Mouse (Mus musculus): ENCODE measurements around the gene Zfp524.
"Not testable (repeated sequence)": the region's sequence is repeated elsewhere in the genome, so short reads cannot be mapped to it uniquely, and the experiment has no call there.

Zfp524 gene

DNA sequence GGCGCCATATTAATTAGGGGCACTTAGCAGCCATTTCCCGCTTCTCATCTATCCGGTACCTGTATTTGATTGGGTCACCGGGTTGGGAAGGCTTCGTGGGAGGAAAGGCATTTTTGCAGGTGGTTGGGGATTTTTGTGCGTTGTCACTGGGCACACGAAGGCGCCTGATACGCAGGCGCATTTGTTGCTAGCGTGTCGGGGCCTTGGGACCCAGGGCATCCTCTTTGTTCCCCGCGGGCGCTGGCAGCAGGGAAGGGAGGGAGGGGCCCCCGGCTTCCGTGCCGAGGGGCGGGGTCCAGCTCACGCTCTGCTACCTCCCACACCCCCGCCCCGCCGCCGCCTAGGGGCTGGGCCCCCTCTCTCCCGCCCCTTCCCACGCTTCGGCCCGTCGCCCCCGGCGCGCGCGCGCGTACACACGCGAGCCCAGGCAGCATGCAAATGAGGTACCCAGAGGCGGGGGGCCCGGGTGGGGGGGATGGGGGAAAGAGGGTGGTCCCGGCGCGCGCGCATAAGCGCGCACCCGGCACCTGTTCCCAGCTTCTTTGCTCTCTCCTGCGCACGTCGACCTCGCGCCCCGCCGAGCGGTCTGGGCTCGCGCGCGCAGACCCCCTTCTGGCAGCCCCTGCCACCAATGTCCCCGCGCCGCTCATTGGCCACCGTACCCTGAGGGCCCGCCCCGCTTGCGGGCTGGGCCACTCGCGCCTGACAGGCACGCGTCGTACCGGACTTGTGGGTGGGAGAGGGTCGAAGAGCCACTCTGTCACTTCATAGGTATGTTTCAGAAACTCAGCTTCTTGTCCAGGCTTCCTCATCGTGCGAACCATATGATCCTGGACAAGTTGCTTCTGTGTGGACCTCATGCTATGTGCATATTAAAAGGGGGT is 1.1 kb downstream of the Zfp524 start, which contains the start of gene Gm44973:
TSS of gene Gm44973 (plus strand) at position 379 of the 884 bp plus-strand sequence.
- in situ Hi-C loops (cut with MboI; ENCODE audit: low sequenced_read_pairs), result no loop called here

DNA sequence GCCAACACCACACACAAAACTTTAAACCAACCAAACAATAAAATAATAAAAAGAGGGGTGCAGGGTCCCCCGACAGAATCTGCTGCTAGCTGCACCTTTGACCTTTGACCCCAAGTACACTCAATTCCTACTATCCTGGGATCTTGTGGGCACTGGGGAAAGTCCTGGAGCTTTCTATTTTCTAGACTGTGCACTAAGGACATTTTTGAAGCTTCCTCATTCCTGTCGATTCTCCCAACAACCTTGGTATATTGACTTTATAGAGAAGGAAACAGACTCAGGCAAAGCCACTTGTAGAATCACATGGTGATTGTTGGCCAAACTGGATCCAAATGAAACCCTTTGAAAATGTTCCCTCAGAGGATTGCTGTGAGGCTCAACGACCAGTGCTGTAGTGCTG is 1.8 kb downstream of the Zfp524 start:
- in situ Hi-C loops (cut with MboI; ENCODE audit: low sequenced_read_pairs), result no loop called here

DNA sequence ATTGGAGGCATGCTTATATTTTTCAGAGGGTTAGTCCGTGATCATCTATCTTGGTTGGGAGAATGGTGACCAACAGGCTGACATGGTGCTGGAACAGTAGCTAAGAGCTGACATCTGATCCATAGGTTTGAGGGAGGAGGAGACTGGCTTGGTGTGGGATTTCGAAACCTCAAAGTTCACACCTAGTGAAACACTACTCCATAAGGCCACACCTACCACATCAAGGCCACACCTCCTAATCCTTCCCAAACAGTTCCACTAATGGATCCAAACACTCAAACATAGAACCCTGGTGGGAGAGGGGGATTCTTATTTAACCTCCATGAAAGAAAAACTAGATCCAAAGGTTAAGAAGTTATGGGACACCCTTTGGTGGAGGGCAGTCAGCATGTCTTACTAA is 2.7 kb downstream of the Zfp524 start:
- in situ Hi-C loops (cut with MboI; ENCODE audit: low sequenced_read_pairs), result no loop called here

DNA sequence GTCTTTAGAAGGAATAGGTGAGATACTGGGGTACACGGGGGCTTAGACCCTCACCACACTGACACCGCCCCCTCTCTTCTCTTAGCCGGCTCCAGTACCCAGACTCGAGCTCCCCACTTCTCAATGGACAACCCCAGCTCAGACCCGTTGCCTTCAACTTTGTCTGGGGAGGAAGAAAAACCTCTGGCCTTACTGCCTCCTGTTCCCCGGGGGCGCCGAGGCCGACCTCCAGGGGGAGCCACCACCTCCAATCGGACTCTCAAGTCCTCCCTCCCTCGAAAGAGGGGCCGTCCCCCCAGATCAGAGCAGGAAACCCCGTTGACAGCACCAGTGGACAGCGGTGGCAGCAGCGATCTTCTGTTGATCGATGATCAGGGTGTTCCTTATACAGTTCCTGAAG is 3.1 kb downstream of the Zfp524 start:
- in situ Hi-C loops (cut with MboI; ENCODE audit: low sequenced_read_pairs), result no loop called here

DNA sequence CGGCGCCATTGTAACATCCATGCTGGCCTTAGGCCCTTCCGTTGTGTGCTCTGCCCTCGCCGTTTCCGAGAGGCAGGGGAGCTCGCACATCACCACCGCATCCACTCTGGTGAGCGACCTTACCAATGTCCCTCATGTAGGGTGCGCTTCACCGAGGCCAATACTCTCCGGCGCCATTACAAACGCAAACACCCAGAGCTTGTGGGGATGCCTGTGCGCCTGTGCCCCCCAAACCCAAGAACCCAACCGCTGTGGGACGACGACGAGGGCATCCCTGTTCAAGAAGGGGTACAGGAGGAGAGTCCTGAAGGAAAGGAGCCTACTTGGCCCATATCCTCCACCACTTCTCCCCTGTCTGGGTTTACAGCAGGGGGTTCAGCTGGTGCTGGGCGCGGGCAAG is 3.7 kb downstream of the Zfp524 start:
- in situ Hi-C loops (cut with MboI; ENCODE audit: low sequenced_read_pairs), result no loop called here

DNA sequence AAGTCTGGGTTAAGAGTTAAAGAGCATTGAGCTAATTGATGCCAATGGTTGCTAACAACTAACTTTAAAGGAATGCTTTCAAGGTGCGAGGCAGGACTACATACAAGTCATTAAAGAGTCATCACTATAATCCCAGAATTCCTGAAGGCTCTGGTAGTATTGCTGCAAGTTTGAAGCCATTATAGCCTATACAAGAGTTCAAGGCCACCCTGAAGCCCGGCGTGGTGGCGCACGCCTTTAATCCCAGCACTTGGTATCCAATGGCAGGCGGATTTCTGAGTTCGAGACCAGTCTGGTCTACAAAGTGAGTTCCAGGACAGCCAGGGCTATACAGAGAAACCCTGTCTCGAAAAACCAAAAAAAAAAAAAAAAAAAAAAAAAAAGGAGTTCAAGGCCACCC is 5.4 kb downstream of the Zfp524 start:
- in situ Hi-C loops (cut with MboI; ENCODE audit: low sequenced_read_pairs), result not testable (repeated sequence)

DNA sequence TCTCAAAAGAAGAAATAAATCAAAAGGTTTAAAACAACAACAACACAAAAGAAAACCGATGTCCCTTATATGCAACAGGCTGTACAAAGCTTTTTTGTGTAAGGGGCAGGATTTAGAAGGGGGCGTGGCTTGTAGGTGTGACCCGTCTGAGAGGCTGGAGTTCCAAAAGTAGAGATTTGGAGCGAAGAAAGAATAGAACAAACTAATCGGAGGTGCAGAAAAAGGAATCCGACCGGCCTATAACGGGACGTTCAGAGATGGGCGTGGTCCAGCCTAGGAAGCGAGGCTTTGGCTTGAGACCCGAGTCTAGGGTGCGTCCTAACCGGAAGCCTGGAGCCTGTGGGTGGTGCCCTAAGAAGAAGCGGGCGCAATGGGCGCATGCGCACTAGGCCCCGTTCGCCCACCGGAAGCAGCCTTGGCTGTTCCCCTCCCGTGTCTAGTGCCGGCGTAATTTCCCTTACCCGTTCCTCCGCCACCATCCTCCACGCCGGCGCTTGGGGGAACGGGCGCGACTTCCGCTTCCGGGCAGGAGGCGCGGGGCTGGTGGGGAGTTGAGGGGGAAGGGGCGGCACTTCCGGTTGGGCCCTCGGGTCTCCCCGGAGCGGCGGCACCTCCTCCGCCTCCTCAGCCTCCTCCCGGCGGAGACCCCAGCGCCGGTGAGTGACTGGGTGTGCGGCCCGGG is 5.9 kb downstream of the Zfp524 start, which contains the start of the genes Zfp865 and Ccdc106:
TSS of gene Zfp865 (plus strand) at position 377 of the 682 bp plus-strand sequence.
TSS of gene Ccdc106 (plus strand) at position 554 of the 682 bp plus-strand sequence.
- in situ Hi-C loops (cut with MboI; ENCODE audit: low sequenced_read_pairs), result no loop called here

DNA sequence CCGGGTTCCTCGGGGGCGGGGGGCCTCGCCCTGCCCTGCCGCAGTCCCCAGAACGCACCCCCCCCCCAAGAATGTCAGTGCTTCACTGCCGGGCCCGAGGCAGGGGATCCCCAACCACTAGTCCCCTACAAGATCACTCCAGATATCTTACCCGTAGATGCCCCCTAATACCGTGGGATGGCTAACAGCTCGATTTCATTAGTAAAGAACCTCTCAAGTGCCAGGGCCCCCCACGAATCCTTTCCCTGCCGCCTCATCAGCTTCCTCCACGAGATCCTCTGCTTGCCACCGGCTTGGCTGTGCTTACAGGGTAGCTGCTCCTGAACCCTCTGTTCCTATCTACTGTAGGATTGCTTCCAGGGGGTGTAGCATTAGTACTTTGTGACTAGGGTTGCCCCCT is 6.5 kb downstream of the Zfp524 start:
- in situ Hi-C loops (cut with MboI; ENCODE audit: low sequenced_read_pairs), result no loop called here

DNA sequence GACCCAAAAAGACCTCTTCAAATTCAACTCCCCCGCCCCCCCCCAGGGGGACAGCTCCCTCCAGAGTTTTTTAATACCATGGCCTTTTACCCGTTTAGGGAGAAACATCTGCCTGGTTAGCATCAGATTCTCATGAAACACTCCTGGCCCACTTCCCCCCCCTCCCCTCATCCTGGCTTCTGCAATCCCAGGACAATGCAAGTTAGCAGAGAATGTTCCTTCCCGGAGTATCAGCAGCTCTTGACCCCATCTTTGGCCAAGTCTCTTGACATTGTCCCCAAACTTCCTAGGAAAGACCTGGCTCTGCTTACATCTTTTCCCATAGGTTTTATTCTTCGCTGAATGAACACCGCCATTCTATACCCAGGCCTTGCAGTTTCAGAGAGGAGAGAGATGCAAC is 7.0 kb downstream of the Zfp524 start:
- in situ Hi-C loops (cut with MboI; ENCODE audit: low sequenced_read_pairs), result no loop called here

DNA sequence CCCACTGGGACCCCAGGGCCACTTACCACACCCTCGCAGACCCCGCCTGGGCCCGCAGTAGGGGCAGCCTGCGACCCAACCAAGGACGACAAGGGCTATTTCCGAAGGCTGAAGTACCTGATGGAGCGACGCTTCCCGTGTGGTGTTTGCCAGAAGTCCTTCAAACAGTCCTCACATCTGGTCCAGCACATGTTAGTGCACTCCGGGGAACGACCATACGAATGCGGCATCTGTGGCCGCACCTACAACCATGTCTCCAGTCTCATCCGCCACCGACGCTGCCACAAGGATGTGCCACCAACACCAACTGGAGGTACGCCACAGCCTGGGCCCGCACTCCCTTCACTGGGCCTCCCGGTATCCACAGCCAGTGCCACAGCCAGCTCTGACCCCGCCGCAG is 15.3 kb downstream of the Zfp524 start:
- in situ Hi-C loops (cut with MboI; ENCODE audit: low sequenced_read_pairs), result no loop called here

DNA sequence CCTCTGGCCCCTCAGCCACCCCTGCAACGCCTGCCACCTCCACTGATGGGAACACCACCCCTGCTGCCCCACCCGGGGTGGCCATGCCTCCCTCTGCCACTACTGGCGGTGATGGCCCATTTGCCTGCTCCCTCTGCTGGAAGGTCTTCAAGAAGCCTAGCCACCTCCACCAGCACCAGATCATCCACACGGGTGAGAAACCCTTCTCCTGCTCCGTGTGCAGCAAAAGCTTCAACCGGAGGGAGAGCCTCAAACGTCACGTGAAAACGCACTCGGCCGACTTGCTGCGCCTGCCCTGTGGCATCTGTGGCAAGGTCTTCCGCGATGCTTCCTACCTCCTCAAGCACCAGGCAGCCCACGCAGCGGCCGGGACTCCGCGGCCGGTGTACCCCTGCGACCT is 15.7 kb downstream of the Zfp524 start:
- in situ Hi-C loops (cut with MboI; ENCODE audit: low sequenced_read_pairs), result no loop called here

DNA sequence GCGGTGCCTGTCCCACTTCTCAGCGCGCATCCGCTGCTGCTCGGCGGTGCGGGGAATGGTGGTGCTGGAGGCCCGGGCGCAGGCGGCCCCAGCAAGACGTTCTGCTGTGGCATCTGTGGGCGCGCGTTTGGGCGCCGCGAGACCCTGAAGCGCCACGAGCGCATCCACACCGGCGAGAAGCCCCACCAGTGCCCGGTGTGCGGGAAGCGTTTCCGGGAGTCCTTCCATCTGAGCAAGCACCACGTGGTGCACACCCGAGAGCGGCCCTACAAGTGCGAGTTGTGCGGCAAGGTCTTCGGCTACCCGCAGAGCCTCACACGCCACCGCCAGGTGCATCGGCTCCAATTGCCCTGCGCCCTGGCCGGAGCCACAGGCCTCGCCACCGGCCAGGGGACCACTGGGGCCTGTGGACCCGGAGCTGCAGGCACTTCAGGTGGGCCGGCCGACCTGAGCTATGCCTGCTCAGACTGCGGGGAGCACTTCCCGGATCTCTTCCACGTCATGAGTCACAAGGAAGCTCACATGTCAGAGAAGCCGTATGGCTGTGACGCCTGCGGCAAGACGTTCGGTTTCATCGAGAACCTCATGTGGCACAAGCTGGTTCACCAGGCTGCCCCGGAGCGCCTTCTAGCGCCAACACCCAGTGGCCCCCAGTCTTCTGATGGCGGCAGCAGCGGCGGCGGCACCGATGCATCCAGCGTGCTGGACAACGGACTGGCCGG is 16.5 kb downstream of the Zfp524 start:
- in situ Hi-C loops (cut with MboI; ENCODE audit: low sequenced_read_pairs), result no loop called here

DNA sequence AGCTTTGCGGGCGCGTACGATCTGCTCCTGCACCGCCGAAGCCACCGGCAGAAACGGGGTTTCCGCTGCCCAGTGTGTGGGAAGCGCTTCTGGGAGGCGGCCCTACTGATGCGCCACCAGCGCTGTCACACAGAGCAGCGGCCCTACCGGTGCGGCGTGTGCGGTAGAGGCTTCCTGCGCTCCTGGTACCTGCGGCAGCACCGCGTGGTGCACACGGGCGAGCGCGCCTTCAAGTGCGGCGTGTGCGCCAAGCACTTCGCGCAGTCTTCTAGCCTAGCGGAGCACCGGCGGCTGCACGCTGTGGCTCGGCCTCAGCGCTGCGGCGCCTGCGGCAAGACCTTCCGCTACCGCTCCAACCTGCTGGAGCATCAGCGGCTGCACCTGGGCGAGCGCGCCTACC is 17.3 kb downstream of the Zfp524 start:
- in situ Hi-C loops (cut with MboI; ENCODE audit: low sequenced_read_pairs), result no loop called here

DNA sequence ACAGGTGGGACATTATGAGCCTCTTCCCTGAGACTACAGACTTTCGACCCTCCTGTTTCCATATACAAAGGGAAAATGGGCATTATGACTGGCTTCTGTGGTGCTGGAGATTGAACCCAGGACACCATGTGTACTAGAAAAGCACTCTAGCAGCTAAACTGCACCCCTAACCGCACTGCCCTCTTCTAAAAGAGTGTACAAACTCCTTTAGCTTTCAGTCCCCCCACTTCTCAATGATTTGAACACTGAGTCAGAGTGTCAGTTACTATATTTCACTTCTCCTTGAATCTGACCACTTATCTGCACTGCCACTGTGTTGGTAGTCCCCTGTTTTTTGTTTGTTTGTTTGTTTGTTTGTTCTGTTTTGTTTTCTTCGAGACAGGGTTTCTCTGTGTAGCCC is 19.6 kb downstream of the Zfp524 start, which contains the start of gene 4632433K11Rik:
TSS of gene 4632433K11Rik (plus strand) at position 301 of the 400 bp plus-strand sequence.
- in situ Hi-C loops (cut with MboI; ENCODE audit: low sequenced_read_pairs), result no loop called here

DNA sequence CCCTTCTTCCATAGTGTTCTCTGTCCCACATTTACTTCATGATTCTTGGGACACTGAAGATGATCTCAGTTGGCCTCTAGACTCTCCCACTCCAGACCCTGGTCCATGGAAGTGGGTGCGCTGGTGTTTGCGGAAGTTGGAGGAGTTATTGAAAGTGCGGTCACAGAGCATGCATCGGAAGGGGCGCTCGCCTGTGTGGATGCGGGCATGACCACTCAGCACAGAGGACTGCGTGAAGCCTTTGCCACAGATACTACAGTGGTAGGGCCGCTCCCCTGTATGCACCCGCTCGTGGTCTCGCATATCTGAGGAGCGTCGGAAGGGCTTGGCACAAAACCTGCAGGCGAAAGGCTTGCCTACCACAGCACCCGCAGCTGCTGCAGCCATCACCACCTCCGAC is 21.4 kb downstream of the Zfp524 start:
- in situ Hi-C loops (cut with MboI; ENCODE audit: low sequenced_read_pairs), result no loop called here

DNA sequence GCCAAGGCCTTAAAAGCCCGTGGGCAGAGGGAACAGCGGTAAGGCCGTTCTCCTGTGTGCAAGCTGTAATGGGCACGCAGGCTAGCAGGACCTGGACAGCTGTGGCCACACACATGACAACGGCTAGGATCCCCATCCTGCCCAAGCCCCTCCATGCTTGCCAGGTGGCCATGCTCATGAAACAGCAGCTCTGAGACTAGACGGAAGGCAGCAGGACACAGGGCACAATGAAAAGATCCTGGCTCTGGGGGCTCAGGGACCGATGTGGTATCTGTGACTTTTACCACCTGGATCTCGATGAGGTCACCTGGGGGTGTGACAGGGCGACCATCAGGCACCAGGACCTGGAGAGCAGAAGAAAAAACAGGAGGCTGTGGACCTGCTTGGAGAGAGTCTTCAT is 21.9 kb downstream of the Zfp524 start:
- in situ Hi-C loops (cut with MboI; ENCODE audit: low sequenced_read_pairs), result no loop called here

DNA sequence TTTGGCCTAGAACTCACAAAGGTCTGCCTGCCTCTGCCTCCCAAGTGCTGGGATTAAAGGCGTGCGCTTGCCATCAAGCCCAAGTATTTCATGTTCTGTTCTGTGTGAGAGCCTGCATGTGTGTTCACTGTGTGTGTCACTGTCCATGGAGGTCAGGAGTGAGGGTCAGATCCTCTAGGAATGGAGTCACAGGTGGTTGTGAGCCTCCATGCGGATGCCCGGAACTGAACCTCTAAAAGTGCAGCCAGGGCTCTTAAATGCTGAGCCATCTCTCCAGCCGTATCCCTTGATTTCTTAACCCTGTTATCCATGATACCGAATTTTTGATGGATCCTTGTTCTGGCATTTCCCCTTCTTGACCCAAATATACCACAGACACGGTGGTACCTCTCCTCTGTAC is 22.8 kb downstream of the Zfp524 start:
- in situ Hi-C loops (cut with MboI; ENCODE audit: low sequenced_read_pairs), result no loop called here

DNA sequence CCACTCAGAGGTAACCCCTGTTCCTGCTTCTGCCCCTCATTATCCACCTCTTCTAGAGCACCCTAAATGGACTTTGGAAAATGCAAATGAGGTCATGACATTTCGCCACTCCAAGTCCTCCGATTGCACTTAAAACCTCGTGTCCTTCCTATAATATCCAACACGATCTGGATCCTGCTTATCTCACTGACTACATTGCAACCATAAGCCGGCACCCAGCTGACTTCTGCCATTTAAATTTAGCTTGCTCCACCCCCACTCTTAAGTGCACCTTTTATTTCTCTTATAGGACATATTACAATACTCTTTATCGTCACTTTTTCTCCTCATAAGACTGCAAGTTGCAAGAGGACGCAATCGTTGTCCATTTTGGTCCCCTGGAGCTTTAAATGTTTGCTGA is 23.3 kb downstream of the Zfp524 start:
- in situ Hi-C loops (cut with MboI; ENCODE audit: low sequenced_read_pairs), result no loop called here

DNA sequence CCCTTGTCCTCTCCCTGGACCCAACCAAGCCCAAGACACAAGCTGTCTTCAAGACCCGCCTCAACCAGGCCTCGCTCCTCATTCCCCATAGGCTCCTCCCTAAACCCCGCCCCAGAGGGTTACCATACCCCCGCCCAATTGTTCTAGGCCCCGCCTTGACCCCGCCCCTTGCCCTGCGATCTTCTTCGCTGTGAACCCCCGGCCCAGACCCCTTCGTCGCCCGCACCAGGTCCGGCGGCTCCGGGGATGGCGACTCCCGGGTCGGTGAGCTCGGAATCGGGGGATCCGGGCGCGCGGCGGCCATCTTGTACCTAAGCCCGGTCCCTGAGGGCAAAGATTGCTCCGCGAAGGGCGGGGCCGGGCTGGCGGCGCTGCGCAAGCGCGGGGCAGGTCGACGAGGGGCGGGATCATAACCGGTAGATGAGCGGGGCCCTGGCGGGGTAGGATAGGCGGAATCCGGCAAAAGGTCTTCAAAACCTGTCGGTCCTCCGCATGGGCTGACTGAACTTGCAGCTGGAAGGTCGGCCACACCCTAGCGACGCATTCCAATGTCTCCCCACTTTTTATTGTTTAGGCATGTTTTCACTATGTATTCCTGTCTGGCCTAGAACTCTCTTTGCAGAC is 24.0 kb downstream of the Zfp524 start, which contains the start of gene Zfp784:
TSS of gene Zfp784 (minus strand) at position 338 of the 624 bp plus-strand sequence.
- in situ Hi-C loops (cut with MboI; ENCODE audit: low sequenced_read_pairs), result no loop called here

DNA sequence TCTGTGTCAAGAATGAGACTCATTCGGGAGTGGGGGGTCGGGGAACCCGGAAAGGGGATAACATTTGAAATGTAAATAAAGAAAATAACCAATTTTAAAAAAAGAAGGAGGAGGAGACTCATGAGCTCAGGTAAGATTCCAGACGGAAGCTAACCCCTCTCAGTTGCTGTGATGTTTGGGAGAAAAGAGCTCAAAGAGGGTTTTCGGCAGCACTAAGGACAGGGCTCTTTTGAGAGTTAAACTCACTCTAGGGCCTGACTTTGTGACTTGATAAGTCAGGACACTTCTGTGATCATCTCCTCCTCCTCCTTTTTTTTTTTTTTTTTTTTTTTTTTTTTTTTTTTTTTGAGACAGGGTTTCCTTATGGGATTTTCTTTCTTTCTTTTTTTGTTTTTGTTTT is 24.7 kb downstream of the Zfp524 start:
- in situ Hi-C loops (cut with MboI; ENCODE audit: low sequenced_read_pairs), result no loop called here

DNA sequence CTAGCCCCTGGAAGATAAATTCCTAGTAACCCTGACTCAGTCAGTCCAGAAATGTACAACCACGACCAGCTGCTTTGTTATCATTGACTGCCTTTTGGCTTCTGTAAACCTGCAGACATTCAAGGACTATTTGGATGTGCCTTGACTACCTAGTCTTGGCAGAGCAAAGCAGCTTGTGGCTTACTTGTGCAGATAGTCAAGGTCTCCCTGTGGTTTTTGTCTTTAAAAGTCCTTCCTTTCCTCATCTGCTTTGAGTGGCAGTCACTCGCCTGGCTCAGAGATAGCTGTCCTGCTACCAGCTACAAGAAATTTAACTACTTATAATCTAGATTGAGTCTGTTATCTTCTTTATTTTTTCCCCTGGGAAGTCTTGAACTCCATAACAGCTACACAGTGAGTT is 30.8 kb downstream of the Zfp524 start:
- in situ Hi-C loops (cut with MboI; ENCODE audit: low sequenced_read_pairs), result loop anchor here (5.0 kb wide), 1 partner anchor 103 kb away; no protein-coding TSS in a partner anchor

All from CH12F3 (cell line).